Mouse (Mus musculus) thymus, postnatal 4 days (tissue): ENCODE measurements around the gene Fam136a.
"Not testable (repeated sequence)": the region's sequence is repeated elsewhere in the genome, so short reads cannot be mapped to it uniquely, and the experiment has no call there.

ENCODE experiments used
- DNase-seq: peaks from one replicate; pipeline ENCODE4 v3.0.0; 2021

The Fam136a gene

DNA sequence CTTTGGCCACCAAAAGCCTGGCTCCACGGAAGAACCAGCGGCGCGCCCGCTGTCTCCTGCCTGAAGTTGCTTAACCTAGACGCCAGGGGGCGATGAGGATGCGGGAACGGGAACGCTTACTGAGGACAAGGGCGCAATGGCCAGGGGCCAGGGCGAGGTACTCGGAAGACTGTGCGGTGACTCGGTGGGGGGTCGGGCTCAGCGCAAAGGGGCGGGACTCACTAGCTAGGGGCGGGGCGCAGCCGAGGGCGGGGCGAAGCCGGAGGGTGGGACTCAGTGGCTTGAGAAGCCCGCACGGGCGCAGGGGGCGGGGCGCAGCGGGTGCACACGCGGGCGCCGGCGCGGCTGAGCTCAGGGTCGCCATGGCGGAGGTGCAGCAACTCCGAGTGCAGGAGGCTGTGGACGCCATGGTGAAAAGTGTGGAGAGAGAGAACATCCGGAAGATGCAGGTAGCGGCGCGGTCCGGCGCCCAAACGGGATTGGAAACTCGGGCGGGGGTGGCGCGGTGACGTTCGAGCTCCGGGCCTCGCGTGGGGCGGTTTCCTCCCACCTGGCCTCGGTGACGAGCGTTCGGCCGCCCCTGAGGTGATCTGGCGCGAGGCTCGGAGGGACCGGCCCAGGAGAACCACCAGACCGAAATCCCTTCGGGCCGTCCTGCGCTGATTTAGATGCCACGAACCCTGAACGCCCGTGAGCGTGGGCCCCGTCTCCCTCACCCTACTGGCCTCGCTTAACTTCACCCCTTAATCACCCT, at the start of gene Fam136a:
Gene Fam136a, plus strand, starts transcription at position 276 of the 754 bp plus-strand sequence.
- peak; percentile 94 for DNase-seq

DNA sequence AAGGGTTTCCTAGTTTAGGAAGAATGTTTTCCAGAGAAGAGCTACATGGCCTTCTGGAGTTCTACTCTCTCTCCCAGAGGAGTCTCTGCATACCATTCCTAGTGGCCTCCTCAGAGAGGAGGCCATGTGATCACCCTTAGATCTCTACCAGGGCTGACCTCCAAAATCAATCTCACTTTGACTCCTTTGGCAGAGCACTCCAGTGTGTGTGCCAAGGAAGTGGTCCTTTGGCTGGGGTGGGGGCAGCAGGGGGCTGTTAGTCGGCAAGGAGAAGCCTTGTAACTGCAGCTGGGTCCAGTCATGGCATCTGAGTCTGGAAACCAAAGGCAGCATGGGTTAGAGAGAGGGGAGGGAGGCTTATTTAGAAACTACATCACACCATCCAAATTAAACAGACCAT, 48.4 kb upstream of the Fam136a start:
- DNase-seq, result no peak

DNA sequence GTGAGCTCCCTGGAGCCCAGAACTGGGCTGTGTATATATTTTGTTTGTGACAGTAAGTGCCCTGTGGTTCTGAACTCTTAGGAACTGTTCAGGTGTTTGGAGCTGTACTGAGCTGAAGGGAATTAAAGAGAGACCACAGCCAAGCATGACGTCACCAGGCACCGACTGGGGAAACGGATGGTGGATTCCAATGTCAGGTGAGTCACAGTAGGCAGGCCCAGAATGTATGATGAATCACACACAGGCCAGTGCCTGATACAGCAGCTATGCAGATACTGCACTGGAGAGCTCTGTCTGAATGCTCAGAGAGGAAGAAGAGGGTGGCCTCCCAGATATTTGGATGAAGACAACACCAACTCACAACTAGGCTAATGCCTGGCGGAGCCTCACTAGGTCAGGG, 46.6 kb upstream of the Fam136a start:
- no peak for DNase-seq

DNA sequence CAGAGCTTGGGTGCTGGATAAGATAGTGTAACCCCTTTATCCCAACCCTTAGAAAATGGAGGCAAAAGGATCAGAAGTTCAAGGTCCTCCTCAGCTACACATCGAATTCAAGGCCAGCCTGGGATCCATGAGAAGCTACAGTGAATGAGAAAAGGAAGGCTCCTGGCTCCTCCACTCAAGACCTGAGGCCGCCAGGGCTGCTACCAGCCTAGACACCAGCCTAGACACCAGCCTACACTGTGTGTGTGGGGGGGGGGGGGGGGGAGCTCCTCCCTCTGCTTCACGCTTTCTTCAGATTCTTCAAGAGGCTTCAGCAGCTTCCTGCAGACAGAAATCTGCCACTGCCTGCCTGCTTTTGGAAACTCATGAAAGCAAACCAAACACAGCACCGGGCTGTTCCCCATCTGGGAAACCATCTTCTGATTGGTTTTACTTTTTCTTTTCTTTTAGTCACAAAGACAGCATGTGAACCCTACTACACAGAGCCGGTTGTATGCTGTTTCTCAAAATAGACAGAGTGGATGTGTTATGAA, 43.3 kb upstream of the Fam136a start:
- DNase-seq, result no peak

DNA sequence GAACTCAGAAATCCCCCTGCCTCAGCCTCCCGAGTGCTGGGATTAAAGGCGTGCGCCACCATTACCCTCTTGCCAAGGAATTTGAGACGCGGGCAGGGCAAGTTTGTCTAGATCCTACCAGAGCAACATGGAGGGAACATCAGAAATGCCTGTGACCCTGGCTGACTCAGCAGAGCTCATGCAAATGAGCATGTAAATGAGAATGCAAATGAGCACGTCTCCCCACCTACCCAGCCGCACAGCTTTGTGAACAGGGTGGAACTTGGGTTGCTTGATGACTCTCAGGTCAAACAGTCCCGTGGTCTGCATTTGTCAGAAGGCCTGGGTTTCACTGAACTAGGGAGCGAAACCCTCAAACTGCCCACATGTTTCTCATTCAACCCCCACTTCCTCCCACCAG, 42.5 kb upstream of the Fam136a start:
- no peak for DNase-seq

DNA sequence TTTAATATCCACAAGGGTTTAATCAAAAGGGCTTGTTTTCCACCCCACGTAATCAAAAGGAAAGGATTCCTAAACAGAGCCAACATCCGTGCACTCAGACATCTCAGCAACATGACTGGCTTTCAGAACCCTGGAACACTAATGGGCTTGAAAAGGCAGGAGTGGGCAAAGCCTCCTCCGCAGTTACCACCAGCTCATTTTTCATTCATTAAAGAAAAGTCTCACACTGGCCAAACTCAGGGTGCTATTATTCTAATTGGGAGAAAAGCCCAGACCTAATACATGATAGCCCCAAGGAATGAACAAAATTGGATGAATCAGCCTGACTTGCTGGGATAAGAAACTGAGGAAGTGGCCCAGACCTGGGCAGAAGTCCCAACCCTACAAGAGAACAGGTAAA, 41.0 kb upstream of the Fam136a start:
- DNase-seq, result no peak

DNA sequence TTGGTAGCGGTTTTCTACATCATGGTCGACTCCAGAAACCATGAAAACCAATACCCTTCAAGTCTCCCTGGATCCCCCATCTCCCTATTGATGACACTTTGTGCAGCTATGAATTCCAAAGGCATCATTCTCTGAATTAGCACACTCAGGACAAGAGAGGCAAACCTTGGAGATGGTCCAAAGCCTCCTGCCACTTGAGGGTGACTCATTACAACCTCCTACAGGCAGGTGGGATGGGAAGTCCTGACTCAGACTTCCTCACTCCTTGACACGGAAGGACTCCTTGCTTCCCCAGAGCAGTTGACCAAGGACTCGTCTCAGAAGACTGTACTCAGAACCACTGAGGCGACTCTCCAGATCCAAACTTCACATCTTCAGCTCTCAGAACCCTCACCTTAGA, 39.8 kb upstream of the Fam136a start:
- DNase-seq, result no peak

DNA sequence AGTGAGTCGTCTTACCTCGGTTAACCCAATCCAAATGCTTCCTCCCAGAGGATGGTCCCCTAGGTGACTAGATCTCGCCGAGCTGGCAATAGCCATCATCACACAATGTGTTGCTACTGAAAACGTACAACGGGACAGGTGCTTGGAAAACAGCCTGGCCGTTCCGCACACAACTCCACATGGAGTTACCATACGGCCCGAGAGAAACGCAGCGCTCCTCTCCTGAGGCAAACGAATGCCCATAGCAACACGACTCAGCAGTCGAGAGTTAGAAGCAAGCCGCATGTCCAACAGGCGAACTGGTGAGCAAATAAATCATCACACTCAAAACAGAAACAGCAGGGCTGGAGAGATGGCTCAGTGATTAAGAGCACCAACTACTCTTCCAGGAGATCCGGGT, 38.6 kb upstream of the Fam136a start:
- no peak for DNase-seq

DNA sequence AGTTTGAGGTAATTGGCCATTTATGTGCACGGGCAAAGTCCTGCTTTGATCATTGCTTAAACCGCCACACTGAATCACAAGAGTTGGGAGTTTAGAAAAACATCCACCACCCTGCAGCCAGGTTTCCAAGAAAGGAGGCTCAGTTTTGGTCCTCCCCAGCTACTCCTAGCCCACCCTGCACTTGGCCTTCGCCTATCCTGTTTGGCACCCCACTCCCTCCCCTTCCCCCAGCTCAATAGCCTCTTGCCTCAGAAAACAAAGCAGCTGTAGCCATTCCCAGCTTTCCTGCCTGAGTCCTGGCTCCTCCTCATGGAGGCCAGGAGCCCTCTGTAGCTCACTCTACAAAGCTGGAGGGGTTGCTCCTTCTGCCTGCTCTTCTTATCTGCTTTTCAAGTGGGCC, 37.1 kb upstream of the Fam136a start:
- no peak for DNase-seq

DNA sequence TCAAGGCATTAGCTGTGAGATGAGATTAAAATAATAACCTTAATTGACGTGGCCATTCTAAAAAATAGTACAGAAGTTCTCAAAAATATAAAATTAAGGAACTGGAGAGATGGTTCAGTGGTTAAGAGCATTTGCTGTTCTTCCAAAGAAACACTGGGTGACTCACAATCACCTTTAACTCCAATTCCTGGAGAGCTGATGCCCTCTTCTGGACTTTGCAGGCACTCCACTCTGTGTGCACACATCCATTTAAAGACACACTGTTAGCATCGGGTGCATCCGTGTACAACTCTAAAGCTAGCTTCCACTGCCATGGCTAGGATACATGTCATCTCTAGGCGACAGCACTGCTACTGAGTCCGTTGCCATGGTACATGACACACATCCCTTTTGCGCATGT, 35.5 kb upstream of the Fam136a start:
- no peak for DNase-seq

DNA sequence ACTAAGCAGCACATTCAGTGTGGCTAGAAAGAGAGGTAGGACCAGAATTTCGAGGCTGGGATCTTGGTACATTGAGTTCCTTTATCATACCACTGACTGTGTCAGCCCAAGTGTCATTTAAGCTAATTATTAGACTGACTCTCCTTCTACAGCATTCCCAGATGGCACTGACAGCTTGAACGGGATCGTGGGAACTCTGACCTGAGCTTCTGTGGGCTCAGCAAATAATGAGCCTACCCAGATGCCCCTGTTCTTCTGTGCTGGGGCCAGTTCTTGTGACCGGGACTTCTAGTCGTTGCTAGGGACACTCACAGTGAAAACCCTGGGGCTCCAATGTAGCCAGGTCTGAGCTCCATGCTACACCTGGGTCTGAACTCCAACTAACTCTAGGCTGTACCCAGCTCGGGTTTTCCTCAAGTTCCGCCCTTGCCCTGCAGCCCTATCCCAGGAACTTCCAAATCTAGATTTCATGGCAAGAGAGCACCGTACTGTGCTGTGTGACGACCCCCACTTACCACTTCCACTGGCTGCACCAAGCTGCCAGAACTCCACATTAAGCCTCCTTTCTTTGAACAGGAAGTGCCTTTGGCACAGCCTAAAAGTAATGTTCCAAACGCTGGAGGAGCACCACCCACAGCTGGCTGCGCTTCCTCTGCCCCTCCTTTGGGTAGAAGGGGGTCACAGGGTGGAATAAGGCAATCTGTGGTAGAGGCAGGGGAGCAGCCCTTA, 30.2 kb upstream of the Fam136a start:
- DNase-seq, result no peak

DNA sequence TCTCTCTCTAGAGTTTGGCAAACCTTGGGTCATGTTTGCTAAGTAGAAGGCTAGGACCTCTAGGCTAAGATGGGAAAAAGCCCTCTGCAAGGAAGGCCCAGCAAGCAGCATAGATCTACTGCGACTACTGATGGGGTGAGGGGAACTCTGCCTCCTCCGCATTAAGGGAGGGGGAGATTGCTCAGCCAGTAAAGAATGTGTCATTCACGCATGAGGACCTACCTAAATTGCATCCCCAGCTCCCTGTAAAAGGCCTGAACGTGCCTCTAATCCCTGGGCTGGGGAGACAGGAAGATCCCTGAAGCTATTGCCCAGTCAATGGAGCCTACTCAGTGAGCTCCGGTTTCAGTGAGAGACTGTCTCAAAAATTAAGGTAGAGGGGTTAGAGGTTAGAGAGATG, 29.6 kb upstream of the Fam136a start:
- DNase-seq, result no peak

DNA sequence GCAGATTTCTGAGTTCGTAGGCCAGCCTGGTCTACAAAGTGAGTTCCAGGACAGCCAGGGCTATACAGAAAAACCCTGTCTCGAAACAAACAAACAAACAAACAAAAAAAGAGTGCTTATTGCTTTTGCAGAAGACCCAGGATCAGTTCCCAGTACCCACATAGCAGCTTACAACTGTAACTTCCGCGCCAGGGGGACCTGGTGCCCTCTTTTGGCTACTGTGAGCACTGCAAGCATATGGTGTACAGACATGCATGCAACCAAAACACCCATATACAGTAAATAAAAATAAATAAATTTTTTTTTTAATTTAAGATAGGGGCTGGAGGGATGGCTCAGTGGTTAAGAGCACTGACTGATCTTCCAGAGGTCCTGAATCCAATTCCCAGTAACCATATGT, 29.1 kb upstream of the Fam136a start:
- DNase-seq, result not testable (repeated sequence)

DNA sequence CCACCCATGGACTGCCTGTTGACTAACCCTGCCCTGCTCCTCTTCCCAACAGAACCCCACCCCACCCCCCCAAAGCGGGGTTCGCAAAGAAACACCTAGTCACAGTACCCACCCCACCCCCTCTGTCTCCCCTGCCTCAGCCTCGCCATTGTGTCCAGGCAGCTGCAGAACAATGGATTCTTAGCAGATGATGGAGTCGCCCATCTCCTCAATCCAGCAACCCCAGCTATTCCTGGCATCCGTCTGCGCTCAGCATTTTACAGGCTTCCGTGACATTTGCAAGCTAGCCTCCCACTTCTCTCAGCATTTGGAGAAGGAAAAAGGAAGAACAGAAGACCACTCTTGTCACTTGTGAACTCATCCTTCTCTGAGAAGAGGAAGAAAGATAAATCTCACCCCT, 21.8 kb upstream of the Fam136a start:
- no peak for DNase-seq

DNA sequence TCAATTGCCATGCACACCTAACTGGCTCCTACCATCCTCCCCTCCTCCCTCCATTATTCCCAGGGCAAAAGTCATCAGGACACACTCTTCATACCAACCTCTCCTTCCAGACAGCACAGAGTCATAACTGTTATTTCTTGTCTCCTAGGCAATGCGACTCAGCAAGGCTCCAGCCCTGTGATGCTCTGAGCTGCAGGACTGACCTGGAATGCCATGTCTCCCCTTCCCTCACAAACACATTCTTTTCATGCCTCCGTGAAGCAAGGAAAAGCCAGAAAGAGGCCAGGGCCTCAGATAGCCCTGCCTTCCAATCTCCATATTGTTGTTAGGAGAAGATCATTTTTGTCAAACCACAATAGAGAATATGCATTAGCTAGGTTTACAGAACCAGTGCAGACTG, 19.4 kb upstream of the Fam136a start:
- no peak for DNase-seq

DNA sequence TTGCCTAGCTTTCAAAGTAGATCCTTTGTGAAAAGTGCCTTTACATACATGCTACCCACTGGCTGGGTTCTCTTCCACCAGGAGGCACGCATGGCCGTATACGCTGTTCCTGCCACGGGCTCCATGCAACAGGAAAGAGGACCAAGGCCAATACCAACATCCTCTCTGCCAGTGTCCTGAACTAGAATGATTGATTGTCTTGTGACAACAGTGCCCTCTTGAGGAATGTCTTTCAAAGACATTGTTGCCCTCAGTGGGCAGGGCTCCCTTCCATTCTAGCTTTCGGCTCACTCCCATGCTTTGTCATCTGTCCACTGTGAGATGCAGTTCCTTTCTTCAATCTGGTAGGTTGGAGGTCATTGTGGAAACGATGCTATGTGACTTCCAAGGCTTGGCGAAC, 16.2 kb upstream of the Fam136a start:
- no peak for DNase-seq

DNA sequence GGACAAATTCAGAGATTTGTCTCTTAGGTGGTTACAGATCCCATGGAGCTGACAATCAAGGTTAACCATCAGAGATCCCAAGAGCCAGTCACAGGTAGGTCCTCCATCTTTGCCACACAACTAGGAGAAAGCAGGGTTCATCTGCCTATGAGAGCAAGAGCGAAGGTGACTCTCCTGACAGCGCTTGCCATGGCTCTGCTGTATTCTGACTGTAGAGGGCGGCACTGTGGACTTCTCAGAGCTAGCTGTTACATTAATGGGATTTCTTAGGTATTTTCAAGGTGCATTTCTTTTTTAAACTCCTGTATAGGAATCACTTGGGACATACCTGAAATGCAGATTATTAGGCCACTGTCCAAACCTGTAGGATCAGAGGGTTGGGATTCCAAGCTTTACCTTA, 10.5 kb upstream of the Fam136a start:
- peak; percentile 55 for DNase-seq

DNA sequence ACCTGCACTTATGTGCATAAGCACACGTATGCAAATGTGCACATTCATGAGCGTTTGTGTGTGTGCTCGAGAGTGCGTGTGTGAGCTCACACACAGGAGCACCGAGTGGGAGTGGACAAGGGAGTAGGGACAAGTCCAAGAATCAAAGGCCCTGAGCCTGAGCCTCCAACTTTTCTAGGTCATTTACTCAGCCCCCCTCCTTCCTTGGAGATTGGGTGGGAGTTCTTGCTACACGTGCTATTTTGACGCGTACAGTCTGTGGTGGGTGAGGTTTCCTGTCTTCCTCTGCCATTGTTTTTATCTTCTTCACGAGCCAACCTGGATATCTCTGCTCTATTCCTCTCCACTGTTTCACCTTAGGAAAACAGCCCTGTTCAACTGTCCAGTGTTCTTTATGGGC, 8.5 kb upstream of the Fam136a start:
- peak; percentile 53 for DNase-seq

DNA sequence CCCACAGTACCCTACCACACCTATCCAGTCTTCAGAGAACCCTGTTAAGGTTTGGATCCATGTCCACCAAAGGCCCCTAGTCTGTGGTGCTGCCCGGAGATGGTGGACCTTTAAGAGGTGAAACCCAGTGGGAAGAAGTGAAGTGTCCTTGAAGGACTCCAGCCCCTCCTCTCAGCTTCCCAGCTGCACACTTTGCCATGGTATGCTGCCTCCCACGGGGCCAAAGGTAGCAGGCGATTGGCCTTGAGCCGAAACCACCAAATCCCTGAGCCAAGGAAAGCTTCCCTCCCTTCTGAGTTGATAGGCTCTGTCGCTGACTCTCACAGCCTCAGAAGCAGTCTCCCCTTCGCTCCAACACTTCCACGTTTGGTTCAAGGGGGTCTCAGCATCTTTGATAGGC, 4.8 kb upstream of the Fam136a start:
- no peak for DNase-seq

DNA sequence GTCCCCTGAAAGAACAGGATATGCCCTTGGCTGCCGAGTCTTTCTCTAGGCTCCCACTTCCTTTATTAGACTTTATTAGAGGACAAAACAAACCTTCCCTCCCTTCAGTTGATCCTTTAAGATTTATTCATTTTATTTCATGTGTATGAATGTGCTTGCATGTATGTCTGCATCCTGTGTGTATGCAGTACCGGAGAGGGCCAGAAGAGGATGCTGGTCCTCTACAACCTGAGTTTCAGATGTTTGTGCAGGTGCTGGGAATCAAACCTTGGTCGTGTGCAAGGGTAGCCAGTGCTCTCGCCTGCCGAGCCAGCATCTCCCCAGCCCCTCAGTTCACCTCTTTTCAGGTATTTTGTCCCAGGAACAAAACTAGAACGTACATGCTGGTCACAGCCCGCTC, 4.1 kb upstream of the Fam136a start:
- DNase-seq, result no peak

DNA sequence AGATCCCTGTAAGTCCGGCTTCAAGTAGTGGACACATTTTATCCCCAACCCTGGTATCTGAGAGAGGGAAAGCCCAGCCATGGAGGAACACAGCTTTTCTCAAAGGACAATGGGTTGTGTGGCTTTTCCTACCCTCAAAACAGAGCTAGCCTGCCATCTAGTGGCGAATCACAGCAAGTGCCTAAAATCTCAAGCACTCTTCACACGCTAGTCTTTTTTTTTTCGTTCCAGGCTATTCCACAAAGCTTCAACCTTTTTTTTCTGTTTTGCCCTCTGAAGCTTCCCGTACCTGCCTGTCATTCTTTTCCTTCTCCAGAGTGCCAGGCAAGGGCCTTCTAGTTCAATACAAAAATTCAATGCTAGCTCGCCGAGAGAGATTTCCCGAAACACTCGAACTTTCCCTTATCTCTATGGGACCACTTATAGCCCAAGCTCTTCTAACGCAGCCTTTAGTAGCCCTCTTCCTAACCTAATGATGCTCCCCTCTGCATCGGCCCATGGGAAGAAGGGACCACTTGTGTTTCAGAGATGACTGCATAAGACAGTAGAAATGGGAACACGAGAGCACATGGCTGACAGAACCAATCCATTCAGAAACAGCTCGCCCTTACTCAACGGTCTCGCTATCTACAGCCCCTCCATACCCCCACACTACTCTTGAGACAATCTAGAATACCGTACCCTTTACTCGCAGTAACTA, 854 bp upstream of the Fam136a start:
- DNase-seq, result peak; percentile 86

DNA sequence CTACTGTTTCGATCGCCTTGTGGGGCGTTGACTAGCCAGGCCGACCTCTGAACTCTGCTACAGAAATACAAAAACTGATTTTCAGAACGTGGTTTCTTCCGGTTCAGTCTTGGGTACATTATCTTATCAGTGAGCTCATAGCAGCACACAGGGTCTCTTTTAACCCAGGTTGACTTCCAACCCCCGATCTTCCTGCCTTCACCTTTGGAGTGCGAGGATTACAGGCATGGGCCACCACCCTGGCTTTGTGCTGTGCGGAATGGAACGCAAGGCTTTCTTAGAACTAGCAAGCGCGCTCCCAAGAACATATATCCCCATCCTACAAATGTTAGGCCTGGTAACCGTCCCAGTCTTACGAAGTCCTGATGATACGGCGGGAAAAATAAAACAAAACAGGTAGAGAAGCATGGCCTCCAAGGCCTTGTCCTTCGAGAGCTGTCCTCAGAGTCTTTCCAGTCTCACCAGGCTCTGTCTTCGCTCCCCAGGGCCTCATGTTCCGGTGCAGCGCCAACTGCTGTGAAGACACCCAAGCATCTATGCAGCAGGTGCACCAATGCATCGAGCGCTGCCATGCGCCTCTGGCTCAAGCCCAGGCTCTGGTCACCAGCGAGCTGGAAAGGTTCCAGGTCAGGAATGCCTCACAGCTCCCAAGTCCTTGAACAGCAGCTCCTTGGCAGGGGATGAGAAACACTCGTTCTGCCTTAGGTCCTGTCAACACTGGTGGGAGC, 843 bp downstream of the Fam136a start:
- peak; percentile 41 for DNase-seq

DNA sequence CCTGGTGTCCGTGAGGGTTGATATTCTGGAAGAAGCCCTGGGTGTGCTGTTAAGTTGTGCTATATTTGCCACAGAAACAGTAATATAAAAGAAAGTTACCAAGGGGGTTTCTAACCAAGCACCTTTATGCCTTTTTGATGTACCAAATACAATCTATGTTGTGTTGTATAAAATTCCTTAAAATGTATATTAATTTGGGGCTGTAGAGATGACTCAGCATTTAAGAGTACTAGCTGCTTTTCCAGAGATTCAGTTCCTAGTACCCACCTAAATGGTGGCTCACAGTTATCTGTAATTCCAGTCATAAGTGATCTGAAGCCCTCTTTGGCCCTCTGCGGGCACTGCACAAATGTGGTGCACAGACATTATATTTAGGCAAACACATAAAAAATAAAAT, 1.4 kb downstream of the Fam136a start:
- DNase-seq, result no peak
